Mouse (Mus musculus): ENCODE measurements at regions not wholly inside any gene's neighbourhood (a gene's known extent, or its start where the extent isn't known, plus 50 kb on each side); places are given as distances from the start of the nearest gene placed in this dataset.

GRCm38 (mm10) chr15:19778651-19779050 lies 670.4 kb upstream of the Cdh12 start:
- no peak for DNase-seq

- DNase-seq: no peak
These were observed 665.2 kb upstream of the Cdh12 start for GRCm38 (mm10) chr15:19783883-19784282.

DNA sequence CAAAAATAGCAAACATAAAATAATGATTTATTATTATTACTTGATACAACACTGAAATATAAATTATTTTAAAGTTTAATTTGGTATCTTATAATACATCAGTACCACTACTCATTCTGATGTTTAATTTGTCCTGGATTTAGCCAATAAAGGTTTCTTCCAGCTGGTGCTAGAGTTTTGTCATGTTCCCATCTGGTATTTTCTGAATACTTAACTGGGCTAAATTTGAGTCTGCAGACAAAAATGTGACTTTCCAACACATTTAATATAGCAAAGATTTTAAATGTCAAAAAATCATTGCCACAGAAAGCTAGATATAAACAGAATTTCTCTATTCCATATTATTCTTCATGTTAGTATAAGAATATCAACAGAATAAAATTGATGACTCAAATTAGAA lies 642.1 kb upstream of the Cdh12 start:
- no peak for DNase-seq

GRCm38 (mm10) chr15:19813647-19814046 lies 635.4 kb upstream of the Cdh12 start:
- no peak for DNase-seq

- DNase-seq: peak in 1 of 2 experiments; percentile 2
These were observed 592.0 kb upstream of the Cdh12 start for GRCm38 (mm10) chr15:19856892-19857655.

DNA sequence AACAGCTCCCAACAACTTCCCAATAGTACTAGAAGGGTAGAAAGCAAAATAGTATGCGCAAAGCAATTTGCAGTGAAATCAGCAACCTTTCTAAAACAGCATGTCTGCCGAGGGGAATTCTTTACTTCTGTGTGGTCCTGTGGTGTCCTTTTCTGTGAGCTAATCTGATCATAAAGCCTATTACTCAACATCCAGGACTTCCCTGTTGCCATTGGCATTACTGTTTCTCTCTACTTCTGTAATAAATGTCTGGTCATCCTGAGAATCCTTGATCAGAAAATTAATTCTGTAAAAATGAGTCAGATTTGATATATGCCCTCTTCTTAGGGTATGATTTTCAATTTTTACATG lies 591.4 kb upstream of the Cdh12 start:
- no peak for DNase-seq

DNA sequence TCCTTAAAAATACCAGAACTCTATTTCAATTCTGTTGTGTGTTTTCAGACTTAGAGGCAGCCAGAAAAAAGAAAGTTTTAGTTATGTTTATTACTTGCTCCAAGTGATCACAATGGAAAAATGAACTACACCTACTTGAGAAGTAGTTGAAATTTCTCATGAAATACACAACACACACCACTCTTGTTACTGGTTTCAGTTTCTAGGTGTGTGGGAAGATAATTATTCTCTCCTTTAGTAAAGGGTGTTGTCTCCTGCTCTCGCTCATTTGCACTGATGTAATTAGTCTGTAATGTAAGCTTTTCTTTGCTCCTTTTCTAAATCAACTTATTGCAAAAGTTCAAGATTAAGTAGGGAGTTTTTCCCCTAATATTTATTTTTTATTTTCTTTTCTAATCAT lies 590.4 kb upstream of the Cdh12 start:
- DNase-seq: no peak

- no peak for DNase-seq
These were observed 585.1 kb upstream of the Cdh12 start for GRCm38 (mm10) chr15:19863979-19864378.

DNA sequence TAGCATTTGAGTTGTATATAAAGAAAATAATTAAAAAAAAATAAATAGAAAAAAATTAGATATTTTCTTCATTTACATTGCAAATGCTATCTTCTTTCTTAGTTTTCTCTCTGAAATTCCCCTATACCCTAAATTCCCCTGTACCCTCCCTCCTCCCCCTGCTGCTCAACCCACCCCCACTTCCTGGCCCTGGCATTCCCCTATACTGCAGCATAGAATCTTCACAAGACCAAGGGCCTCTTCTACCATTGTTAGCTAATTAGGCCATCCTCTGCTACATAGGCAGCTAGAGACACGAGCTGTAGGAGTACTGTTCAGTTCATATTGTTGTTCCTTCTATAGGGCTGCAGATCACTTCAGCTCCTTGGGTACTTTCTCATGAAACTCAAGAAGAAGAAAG lies 582.5 kb upstream of the Cdh12 start:
- DNase-seq: no peak

GRCm38 (mm10) chr15:19869041-19869440 lies 580.0 kb upstream of the Cdh12 start:
- DNase-seq: no peak

DNA sequence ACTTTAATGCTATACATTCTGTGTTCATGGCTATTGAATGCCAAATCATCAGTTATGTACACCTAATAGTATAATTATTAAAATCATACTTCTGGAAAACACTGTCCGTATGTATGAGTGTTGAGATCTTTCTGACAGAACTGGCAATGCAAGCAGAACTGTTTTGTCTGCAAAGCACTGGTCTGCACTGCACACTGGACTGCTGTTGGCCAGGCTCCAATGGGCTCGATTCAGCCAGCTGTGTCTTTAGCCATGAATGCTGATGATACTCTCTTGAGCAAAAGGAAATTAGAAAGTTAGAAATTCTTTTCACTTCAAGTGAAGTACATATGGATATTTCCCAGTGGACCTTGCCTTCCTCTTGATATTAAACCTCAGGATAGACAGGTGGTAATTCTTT lies 576.5 kb upstream of the Cdh12 start:
- no peak for DNase-seq
